22 mouse cellular contexts compared by ENCODE assay signal in genomic region chr2:118485415-118485814, GRCm38 (mm10).
"Had no signal": no experiment of that assay in that cellular context is flagged by ENCODE, and none has a peak within 500 bp of the region (broad histone marks: within the 10 kb centered on the region; RNA-seq: fewer than 3 reads in every experiment).

No protein-coding gene starts in this region.

- H3K4me1 ChIP-seq: midbrain, embryonic 15.5 days had no signal

- H3K27me3 ChIP-seq: limb, embryonic 13.5 days; liver, embryonic 15.5 days; lung, embryonic 15.5 days; midbrain, embryonic 15.5 days; neural tube, embryonic 12.5 days; neural tube, embryonic 15.5 days had no signal

- ATAC-seq: liver, embryonic 12.5 days; midbrain, embryonic 15.5 days had no signal

- H3K9ac ChIP-seq: limb, embryonic 13.5 days; liver, embryonic 12.5 days; liver, embryonic 15.5 days; lung, embryonic 15.5 days; midbrain, embryonic 12.5 days; midbrain, embryonic 15.5 days; neural tube, embryonic 12.5 days; neural tube, embryonic 15.5 days had no signal

- H3K27ac ChIP-seq: limb, embryonic 10.5 days; limb, embryonic 13.5 days; liver, embryonic 12.5 days; liver, embryonic 15.5 days; lung, embryonic 15.5 days; midbrain, embryonic 12.5 days; midbrain, embryonic 15.5 days; neural tube, embryonic 12.5 days; neural tube, embryonic 15.5 days; stomach, postnatal 0 days had no signal

- H3K9me3 ChIP-seq: limb, embryonic 10.5 days; limb, embryonic 13.5 days; liver, embryonic 12.5 days; liver, embryonic 15.5 days; lung, embryonic 15.5 days; midbrain, embryonic 12.5 days; midbrain, embryonic 15.5 days; neural tube, embryonic 12.5 days; neural tube, embryonic 15.5 days had no signal

- DNase-seq: kidney, adult 8-10 months; kidney, postnatal 14 days; kidney, postnatal 4 days; liver; lung, adult 18-20 months; lung, postnatal 10 days; lung, postnatal 36 days; right cerebral cortex, adult 18-20 months; right cerebral cortex, postnatal 14 days; right cerebral cortex, postnatal 4 days; thymus, postnatal 25 days had no signal

- H3K36me3 ChIP-seq: limb, embryonic 10.5 days; limb, embryonic 13.5 days; liver, embryonic 12.5 days; liver, embryonic 15.5 days; lung, embryonic 15.5 days; midbrain, embryonic 12.5 days; midbrain, embryonic 15.5 days; neural tube, embryonic 12.5 days; neural tube, embryonic 15.5 days had no signal

- H3K4me3 ChIP-seq: limb, embryonic 10.5 days; limb, embryonic 13.5 days; liver, embryonic 12.5 days; liver, embryonic 15.5 days; lung, embryonic 15.5 days; megakaryocyte, embryonic 14.5 days; midbrain, embryonic 12.5 days; midbrain, embryonic 15.5 days; neural tube, embryonic 12.5 days; neural tube, embryonic 15.5 days had no signal

- H3K4me2 ChIP-seq: limb, embryonic 13.5 days; liver, embryonic 12.5 days; liver, embryonic 15.5 days; lung, embryonic 15.5 days; midbrain, embryonic 12.5 days; midbrain, embryonic 15.5 days; neural tube, embryonic 12.5 days; neural tube, embryonic 15.5 days had no signal
